Mouse (Mus musculus) embryonic stem cell, embryonic (primary cell): ENCODE measurements around the gene Slfn1.
"Not testable (repeated sequence)": the region's sequence is repeated elsewhere in the genome, so short reads cannot be mapped to it uniquely, and the experiment has no call there.

ENCODE experiments used
- CTCF ChIA-PET, 4 experiments: fragments of 300-600 bp in 2 of 4; fragments of 350-600 bp in 2 of 4; sonication (Branson Sonifier 250); formaldehyde crosslinking; loops; one replicate each; lab custom pipeline; 2022; ENCODE audit warnings: inconsistent platforms in 2 of 4; lab: Charles Lee
- POLR2A ChIA-PET, 4 experiments: fragments of 300-600 bp in 2 of 4; fragments of 350-600 bp in 2 of 4; sonication (Branson Sonifier 250); formaldehyde crosslinking; loops; one replicate each; lab custom pipeline; 2022; ENCODE audit warnings: antibody characterized with exemption in 4 of 4, inconsistent platforms in 1 of 4; lab: Charles Lee

Slfn1 gene

DNA sequence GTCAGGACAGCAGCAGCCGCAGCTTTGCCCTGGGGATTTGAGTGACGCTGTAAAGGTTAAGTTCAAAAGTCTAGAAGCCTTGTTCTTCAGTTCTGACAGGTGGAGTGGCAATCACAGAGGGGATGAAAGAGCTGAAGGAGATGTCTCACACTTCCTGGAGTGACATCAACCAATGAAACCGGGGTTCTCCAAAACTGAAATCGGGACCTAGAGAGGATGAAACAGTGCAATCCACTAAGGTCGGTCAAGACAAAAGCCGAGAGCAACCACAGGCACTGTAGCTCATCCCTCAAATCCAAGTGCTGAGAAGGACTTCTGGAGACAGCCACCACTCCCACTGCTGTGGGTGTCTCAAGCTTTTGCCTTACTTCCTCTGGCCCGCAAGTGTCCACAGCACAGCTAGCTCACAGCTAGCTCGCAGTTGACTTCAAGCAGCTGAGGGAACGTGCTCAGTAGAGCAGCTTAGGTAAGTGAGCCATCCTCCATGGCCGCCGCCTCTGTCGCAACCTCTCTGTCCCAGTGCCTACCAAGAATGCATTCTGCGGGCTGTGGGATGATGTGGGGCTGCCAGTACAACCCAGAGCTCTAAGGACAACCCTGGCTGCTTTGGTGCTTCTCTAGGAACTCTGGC lies at the start of gene Slfn1:
Slfn1 (plus strand) TSS at position 253 of the 631 bp plus-strand sequence.
- ChIA-PET CTCF (no interaction called here), POLR2A (interaction anchor here in 1 of 4 experiments (0.6 kb wide), 1 partner anchor 55 kb away, joined by 4 read pairs; no protein-coding TSS in a partner anchor)

GRCm38 (mm10) chr11:83067982-83068694 lies 48.5 kb upstream of the Slfn1 start:
- CTCF ChIA-PET: interaction anchor here in 3 of 4 experiments (0.6 to 1.2 kb wide), 8 partner anchors 10 to 554 kb away, joined by 3 to 6 read pairs (median 3); no protein-coding TSS in a partner anchor

DNA sequence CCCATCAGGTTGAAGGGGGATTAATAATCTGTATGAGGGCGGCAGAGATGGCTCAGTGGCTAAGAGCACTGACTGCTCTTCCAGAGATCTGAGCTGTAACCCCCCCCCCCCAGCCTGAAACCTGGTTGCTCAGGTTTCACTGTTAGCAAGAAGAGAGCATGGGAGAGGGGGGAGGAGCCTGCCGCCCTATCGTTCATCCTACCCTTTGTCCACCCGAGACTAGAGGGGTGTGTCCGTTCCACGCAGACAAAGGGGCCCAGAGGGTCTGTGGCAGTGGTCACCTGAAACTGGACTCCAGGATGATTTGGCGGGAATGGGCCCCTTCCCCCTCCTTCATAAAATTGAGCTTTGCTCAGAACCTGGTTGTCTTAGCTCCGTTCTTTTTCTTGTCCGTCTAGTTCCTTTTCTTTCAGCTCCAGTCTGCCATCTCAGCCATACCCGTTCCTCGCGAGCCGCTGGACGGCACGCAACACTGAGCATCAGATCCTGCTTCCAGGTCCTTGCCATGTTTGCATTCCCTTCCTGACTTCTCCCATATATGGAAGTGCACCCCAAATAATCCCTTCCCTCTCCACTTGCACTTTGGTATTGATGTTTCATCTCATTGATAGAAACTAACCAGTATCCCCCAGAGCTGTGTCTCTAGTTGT lies 46.2 kb upstream of the Slfn1 start:
- POLR2A ChIA-PET: no interaction called here
- CTCF ChIA-PET: no interaction called here

More at GRCm38 (mm10) chr11:83067982-83068694, 48.5 kb upstream of the Slfn1 start:
- POLR2A ChIA-PET: no interaction called here

GRCm38 (mm10) chr11:83077714-83078422 lies 38.8 kb upstream of the Slfn1 start:
- POLR2A ChIA-PET: no interaction called here
- CTCF ChIA-PET: no interaction called here

DNA sequence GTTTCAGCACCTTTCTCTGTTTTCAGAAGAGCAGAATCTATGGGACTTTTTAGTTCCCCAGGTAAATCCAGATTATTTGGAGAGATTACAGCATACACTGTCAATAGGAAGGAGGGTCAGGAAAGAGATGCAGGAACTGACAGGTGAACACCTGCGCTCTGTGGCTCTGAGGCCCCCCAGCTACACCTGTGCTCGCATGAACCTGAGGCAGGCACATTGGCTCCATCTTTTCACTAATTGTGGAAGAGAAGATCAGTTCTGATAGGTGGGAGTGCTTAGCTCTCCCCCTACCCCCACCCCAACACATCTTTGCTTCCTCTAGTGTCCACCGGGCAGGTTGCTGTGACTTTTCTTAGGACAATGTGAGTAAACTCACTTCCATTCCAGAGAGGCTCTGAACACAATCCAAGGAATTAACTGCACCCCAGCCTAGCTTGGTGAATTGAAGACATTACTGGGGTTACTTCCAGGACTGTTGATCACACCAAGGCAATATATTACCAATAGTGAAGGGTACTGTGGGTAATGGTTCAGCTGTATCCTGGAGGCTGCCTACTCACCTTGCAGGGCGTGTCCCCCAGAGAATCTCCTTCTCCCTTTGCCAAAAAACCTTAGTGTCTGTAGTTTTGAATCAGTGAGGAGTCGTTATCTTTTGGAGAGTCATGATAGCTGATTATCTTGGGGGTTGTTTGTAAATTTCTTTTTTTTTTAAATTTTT lies 38.1 kb upstream of the Slfn1 start:
- ChIA-PET CTCF (no interaction called here), POLR2A (no interaction called here)

DNA sequence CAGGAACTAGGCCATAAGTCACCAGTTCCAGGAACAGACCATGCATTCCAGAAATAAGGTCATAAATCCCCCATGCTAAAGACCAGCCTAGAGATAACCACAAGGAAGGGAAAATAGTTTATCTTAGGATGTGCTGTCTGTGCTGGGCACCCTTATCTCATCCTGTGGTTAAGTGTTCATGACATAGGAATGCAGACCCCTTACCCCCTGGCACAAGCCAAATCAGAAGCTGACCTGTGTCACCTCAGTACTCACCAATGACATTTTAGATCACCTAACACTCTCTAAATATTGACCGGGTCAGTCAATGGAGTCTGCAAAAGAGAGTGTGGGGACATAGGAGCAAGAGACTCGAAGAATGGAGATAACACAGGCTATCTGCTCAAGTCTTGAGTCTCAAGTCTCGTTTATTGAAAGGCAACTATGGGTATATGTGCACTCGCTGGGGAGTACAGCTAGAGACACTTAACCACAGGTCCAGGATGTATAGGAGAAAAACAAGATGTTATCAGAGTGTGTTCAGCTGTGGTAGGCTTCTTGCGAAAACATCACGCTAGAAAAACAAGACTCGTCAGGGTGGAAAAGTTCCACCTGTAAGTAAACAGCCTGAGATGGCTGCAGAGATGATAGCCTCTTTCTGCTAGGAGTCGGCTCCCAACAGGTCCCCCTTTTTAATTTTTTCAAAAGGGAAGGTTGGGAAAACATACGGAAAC lies 37.0 kb upstream of the Slfn1 start:
- ChIA-PET CTCF (no interaction called here), POLR2A (no interaction called here)

- ChIA-PET CTCF (no interaction called here), POLR2A (no interaction called here)
These were observed 33.7 kb upstream of the Slfn1 start for GRCm38 (mm10) chr11:83082741-83083473.

- POLR2A ChIA-PET: interaction anchor here in 1 of 4 experiments (0.6 to 1.6 kb wide), 2 partner anchors 187 to 420 kb away, joined by 3 read pairs; no protein-coding TSS in a partner anchor
These were observed 32.5 kb upstream of the Slfn1 start for GRCm38 (mm10) chr11:83084161-83084560.

GRCm38 (mm10) chr11:83084761-83085160 lies 31.9 kb upstream of the Slfn1 start:
- ChIA-PET POLR2A (interaction anchor here in 1 of 4 experiments (0.6 to 1.6 kb wide), 2 partner anchors 186 to 420 kb away, joined by 3 read pairs; no protein-coding TSS in a partner anchor), CTCF (no interaction called here)

More at GRCm38 (mm10) chr11:83084161-83084560, 32.5 kb upstream of the Slfn1 start:
- CTCF ChIA-PET: no interaction called here

DNA sequence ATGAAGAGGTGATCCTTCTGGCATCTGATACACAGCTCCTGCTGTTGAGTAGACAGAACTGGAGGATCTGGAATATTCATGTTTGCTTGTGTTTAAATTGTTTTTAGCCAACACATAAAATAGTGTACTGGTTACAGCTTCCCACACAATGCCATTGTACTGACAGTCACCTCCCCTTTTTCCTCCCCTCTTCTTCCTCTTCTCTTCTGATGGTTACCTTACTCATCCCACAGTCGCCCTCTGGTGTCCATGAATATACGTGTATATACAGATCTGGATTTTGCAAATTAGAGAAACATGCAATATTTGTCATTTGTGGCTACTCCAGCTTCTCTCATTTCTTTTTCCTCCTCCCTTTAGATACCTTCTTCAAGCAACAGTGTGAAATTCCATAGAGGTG lies 1.5 kb upstream of the Slfn1 start:
- POLR2A ChIA-PET: no interaction called here

GRCm38 (mm10) chr11:83118056-83118455 lies 1.4 kb downstream of the Slfn1 start:
- POLR2A ChIA-PET: no interaction called here
- CTCF ChIA-PET: no interaction called here

More for the DNA sequence above, 1.5 kb upstream of the Slfn1 start:
- CTCF ChIA-PET: no interaction called here

GRCm38 (mm10) chr11:83121131-83121685 lies 4.6 kb downstream of the Slfn1 start:
- POLR2A ChIA-PET: no interaction called here
- CTCF ChIA-PET: no interaction called here

GRCm38 (mm10) chr11:83123198-83123597 lies 6.5 kb downstream of the Slfn1 start:
- POLR2A ChIA-PET: no interaction called here
- CTCF ChIA-PET: no interaction called here

DNA sequence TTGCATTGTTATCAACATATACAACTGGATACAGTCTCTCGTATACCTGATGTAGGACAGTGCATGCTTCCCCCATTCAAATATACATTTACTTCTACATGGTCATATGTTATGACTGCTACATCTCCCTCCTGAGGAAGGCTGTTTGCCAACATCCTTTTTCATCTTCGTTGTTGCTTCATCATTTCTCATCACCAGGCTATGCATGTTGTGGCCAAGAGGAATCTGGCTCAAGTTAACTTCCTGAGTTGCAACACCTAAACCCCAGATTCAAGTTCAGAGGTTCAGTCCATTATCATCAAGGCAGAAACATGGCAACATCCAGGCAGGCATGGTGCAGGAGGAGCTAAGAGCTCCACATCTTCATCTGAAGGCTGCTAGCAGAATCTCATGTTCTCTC lies 8.3 kb downstream of the Slfn1 start:
- ChIA-PET POLR2A (no interaction called here), CTCF (interaction anchor here in 1 of 4 experiments (0.7 kb wide), 1 partner anchor 230 kb away, joined by 4 read pairs; no protein-coding TSS in a partner anchor)

GRCm38 (mm10) chr11:83125633-83126032 lies 9.0 kb downstream of the Slfn1 start:
- CTCF ChIA-PET: interaction anchor here in 1 of 4 experiments (0.7 kb wide), 1 partner anchor 229 kb away, joined by 4 read pairs; no protein-coding TSS in a partner anchor
- POLR2A ChIA-PET: not testable (repeated sequence)

DNA sequence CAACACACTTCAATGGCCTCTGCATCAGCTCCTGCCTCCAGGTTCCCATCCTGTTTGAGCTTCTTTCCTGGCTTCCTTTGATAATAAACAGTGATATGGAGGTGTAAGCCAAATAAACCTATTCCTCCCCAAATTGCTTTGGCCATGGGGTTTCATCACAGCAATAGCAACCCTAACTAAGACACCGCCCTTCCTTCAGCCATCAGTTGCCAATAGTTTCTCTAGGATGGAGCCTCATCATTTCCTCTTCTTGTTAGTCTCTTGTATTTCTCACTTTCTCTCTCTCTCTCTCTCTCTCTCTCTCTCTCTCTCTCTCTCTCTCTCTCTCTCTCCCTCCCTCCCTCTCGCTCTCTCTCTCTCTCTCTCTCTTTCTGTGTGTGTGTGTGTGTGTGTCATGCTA lies 20.6 kb downstream of the Slfn1 start:
- CTCF ChIA-PET, POLR2A ChIA-PET: not testable (repeated sequence)

- CTCF ChIA-PET, POLR2A ChIA-PET: not testable (repeated sequence)
These were observed 32.3 kb downstream of the Slfn1 start for GRCm38 (mm10) chr11:83148939-83149338.
